Mouse (Mus musculus) forebrain, embryonic 12.5 days (tissue): Measurements from ENCODE around the gene Eva1b. TPM values are rescaled to one million over a fixed set of nuclear protein-coding genes. Genes with fewer than 3 reads are reported as not detected.

Source experiments
- ATAC-seq: fragments of 200-750 bp; cut with Nextera tagmentation; 2 replicates; pipeline ENCODE4 v1.8.0; 2017; ENCODE audit warnings: moderate TSS enrichment; ENCODE audit not compliant: low FRiP score
- H3K27ac ChIP-seq: fragments of 300-500 bp; sonication (generic); 2 replicates; pipeline ENCODE4 v1.5.1; 2016; ENCODE audit warnings: mild to moderate bottlenecking
- H3K27me3 ChIP-seq: fragments of 300-500 bp; sonication (generic); 2 replicates; pipeline ENCODE4 v1.6.1; 2016; ENCODE audit warnings: mild to moderate bottlenecking
- H3K36me3 ChIP-seq: fragments of 300-500 bp; sonication (generic); replicated peaks from 2 replicates; pipeline ENCODE4 v1.6.1; 2016; ENCODE audit warnings: mild to moderate bottlenecking
- H3K4me1 ChIP-seq: fragments of 300-500 bp; sonication (generic); 2 replicates; pipeline ENCODE4 v1.6.1; 2016
- H3K4me2 ChIP-seq: fragments of 300-500 bp; sonication (generic); 2 replicates; pipeline ENCODE4 v1.6.1; 2016; ENCODE audit warnings: mild to moderate bottlenecking, moderate library complexity
- H3K4me3 ChIP-seq: fragments of 300-500 bp; sonication (generic); replicated peaks from 2 replicates; pipeline ENCODE4 v1.5.1; 2016; ENCODE audit warnings: mild to moderate bottlenecking
- H3K9ac ChIP-seq: fragments of 300-500 bp; sonication (generic); 2 replicates; pipeline ENCODE4 v1.6.1; 2016; ENCODE audit warnings: mild to moderate bottlenecking
- H3K9me3 ChIP-seq: fragments of 300-500 bp; sonication (generic); 2 replicates; pipeline ENCODE4 v1.6.1; 2016
- WGBS: fragments of 180-500 bp; shearing (Covaris S2); methylation state at CpG from one replicate; pipeline ENCODE4 v1.1.7; 2016; 5-methylcytosine and 5-hydroxymethylcytosine counted together
- polyA plus RNA-seq: library from polyadenylated mRNA; unstranded; fragments of >200 nt; fragmentation: Nextera tagmentation; extraction: Ambion mirVana; gene quantifications from 2 replicates; pipeline ENCODE4 v1.2.1, GENCODE M21; 2016

Gene Eva1b
- polyA plus RNA-seq: 13.1 and 15.9 TPM in 2 replicates

DNA sequence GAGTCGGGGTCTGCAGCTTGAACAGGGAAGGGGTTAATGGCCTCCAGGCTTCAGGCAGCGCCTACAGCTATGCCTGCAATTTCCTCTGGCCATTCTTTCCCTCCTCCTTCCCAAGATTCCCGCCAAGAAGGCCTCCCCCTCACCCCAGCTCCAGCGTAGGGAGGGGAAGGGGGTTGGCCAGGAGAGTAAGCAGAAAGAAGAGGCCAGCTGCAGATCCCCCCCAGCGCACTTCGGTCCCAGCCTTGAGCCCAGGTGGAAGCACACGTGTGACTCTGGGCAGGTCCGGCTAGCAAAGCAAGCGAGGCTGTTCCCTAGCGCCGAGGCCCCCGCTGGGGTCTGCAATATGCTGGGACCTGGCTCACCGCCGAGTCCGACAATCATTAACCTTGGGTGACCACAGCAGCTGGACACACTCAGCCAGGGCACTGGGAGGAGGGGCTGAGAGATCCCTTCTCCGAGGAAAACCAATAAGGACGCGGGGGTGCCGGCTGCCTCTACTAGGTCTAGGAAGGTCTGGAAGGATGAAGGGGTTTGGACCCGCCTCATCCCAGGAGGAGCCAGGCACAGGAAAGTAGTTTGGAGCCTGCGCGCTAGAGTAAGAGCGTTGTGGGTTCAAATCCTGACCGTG is at the start of gene Eva1b:
TSS of gene Eva1b (plus strand) at position 212 of the 628 bp plus-strand sequence.
- H3K4me3 ChIP-seq: peak within 1 kb of the TSS; percentile 50
- peak within 1 kb of the TSS; percentile 80 for H3K4me2 ChIP-seq
- peaks cover 18% of the 10 kb centered on the region for H3K4me1 ChIP-seq
- H3K36me3 ChIP-seq: no peaks in the 10 kb centered on the region
- peak within 1 kb of the TSS; percentile 50 for H3K27ac ChIP-seq
- H3K9ac ChIP-seq: peak within 1 kb of the TSS; percentile 56
- ATAC-seq: peak; percentile 27; the same call in 1 of the 2 replicates
- H3K9me3 ChIP-seq: no peaks in the 10 kb centered on the region
- H3K27me3 ChIP-seq: peaks cover 57% of the 10 kb centered on the region
- 2% methylated on average over 24 of the region's 24 CpGs for WGBS

DNA sequence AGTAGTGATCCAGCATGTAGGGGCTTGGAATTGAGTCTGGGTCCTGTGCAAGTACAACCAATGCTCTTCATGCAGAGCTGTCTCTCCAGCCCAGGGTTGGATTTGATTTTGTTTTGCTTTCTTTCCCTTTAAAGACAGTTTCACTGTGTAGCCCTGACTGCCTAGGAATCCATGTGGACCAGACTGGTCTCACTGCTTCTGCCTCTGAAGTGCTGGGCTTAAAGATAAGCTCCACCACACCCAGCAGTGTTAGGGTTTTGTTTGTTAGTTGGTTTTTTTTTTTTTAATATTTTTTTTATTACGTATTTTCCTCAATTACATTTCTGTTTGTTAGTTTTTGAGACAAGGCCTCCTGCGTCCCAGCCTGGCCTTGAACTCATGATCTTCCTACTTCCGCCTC is 48.2 kb upstream of the Eva1b start:
- H3K36me3 ChIP-seq: peaks cover 3% of the 10 kb centered on the region; the same call in 1 of the 2 replicates
- H3K4me2 ChIP-seq: no peak overlapping the region
- no peak overlapping the region for H3K27ac ChIP-seq
- WGBS: 85% methylated on average over 3 of the region's 3 CpGs
- no peak overlapping the region for H3K4me3 ChIP-seq
- peaks cover 29% of the 10 kb centered on the region for H3K4me1 ChIP-seq
- ATAC-seq: no peak
- H3K9me3 ChIP-seq: no peaks in the 10 kb centered on the region
- no peaks in the 10 kb centered on the region for H3K27me3 ChIP-seq
- H3K9ac ChIP-seq: no peak overlapping the region

DNA sequence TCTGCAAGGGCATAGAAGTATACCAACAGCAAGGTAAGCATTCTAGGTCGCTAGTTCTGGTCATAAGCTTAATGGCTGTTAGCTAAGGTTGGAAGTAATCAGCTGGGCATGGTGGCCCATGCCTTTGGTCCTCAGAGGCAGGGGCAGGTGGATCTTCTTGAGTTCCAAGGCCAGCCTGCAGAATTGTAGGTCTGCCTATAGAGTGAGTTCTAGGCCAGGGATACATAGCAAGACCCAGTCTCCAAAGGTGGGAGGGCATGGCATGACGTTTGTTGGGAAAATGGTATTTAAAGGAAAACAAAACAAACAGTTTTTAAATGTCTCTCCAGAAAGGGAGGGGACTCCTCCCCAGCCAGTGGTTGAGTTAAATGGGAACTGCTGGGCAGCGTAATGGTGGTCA is 46.8 kb upstream of the Eva1b start:
- Histone ChIP-seq H3K27me3 (no peaks in the 10 kb centered on the region), H3K27ac (no peak overlapping the region), H3K4me2 (no peak overlapping the region), H3K9me3 (no peaks in the 10 kb centered on the region), H3K4me3 (no peak overlapping the region), H3K36me3 (peaks cover 3% of the 10 kb centered on the region; the same call in 1 of the 2 replicates), H3K4me1 (peaks cover 42% of the 10 kb centered on the region), H3K9ac (no peak overlapping the region)
- WGBS: 93% methylated on average over 3 of the region's 3 CpGs
- no peak for ATAC-seq

DNA sequence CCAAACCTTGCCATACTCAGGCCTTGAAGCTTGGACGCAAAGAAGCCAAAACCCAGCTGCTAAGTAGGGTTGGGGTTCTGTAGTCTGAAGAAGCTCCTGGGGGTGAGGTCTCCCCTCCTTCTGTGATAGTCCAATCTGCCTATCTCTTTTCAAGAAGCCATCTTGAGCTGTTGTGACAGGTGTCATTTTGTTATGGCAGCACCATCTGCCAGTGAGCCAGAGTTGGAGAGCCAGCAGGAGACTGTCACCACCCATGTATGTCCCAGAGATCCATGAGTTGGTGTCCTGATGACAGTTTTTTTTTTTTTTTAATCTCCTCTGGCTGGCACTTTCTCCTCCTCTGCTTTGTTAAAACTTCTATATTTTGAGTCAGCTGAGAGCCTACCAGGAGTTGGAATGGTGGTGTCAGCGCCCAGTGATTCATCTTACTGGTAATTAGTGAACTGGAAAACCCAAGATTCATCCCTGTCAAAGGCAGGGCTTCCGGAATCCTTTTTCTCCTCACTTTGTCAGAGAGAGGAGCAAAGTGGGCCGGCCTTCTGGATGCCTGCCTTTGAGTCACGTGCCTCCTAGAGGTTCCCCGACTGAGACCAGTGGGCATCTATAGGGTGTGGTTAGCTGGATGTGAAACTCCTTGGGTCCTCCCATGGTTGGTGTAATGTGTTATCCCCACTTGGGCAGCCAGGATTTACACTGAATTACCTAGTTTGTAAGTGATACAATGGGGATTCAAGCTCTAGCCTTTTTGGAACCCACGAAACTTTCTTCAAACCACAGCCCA is 45.3 kb upstream of the Eva1b start:
- 0 out of 2 replicates have a peak, but pooled peaks have one; percentile 14 for ATAC-seq
- H3K9me3 ChIP-seq: no peaks in the 10 kb centered on the region
- H3K36me3 ChIP-seq: peaks cover 3% of the 10 kb centered on the region; the same call in 1 of the 2 replicates
- H3K4me2 ChIP-seq: peak overlapping the region; percentile 91
- H3K4me3 ChIP-seq: no peak overlapping the region
- H3K9ac ChIP-seq: peak overlapping the region; percentile 59; the same call in 1 of the 2 replicates
- peaks cover 43% of the 10 kb centered on the region for H3K4me1 ChIP-seq
- H3K27ac ChIP-seq: peak overlapping the region; percentile 82
- no peaks in the 10 kb centered on the region for H3K27me3 ChIP-seq
- WGBS: 45% methylated on average over 7 of the region's 7 CpGs

DNA sequence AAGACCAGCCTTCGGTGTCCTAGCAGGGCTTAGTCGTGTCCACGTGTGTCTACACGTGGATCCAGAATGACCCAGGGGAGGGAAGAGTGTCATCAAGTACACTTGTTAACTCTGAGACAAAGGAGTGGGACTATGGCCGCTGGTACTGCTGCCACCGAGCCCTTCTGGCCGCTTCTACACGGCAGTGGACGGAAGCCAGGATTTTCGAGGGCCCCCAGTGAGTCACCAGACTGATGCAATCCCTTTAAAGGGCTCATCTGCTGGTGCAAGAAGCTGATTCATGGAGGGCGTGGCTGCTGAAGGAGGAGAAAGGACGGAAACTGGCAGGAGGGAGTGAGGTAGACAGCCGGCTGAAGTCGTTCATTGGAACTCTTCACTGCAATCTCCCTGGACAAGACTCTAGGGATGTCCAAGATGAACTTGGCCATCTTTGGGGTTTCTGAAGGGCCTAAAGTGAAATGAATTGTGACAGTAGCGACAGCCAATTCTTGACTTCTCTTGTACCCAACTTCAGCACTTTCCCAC is 44.4 kb upstream of the Eva1b start:
- peak; percentile 45; the same call in 1 of the 2 replicates for ATAC-seq
- Histone ChIP-seq H3K4me1 (peaks cover 46% of the 10 kb centered on the region), H3K27me3 (no peaks in the 10 kb centered on the region), H3K9me3 (no peaks in the 10 kb centered on the region), H3K36me3 (peaks cover 3% of the 10 kb centered on the region; the same call in 1 of the 2 replicates), H3K4me2 (peak overlapping the region; percentile 91), H3K27ac (peak overlapping the region; percentile 82), H3K9ac (peak overlapping the region; percentile 59), H3K4me3 (peak overlapping the region; percentile 77)
- under 1% methylated on average over 15 of the region's 15 CpGs for WGBS

DNA sequence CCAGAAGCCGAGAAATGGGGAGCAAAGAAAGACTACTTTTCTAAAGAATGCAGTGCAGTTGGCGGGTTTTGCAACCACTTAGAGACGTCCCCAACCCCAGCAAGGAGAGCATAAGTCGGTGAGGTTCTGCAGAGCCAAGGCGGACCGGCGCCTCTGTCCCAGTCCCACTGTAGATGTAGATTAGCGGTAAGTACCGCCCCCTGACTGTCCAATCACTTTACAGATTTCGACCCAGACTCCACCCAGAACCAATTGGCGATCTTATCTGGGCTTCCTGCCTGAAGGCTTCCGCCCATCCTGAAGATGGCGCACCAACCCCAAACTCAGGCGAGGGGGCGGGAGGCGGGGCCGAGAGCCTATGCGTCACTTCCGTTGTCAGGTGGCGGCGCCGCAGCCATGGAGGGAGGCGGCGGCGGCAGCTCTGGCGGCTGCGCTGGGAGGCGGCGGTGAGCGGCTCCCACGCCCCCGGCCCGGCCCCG is 43.9 kb upstream of the Eva1b start, which contains the start of gene Stk40:
TSS of gene Stk40 (plus strand) at position 368 of the 479 bp plus-strand sequence.
- Histone ChIP-seq H3K4me2 (peak within 1 kb of the TSS; percentile 91), H3K27ac (peak within 1 kb of the TSS; percentile 82), H3K4me3 (peak within 1 kb of the TSS; percentile 77), H3K27me3 (no peaks in the 10 kb centered on the region), H3K4me1 (peaks cover 51% of the 10 kb centered on the region), H3K36me3 (peaks cover 3% of the 10 kb centered on the region; the same call in 1 of the 2 replicates), H3K9me3 (no peaks in the 10 kb centered on the region), H3K9ac (peak within 1 kb of the TSS; percentile 79)
- under 1% methylated on average over 31 of the region's 34 CpGs for WGBS
- ATAC-seq: peak; percentile 98

DNA sequence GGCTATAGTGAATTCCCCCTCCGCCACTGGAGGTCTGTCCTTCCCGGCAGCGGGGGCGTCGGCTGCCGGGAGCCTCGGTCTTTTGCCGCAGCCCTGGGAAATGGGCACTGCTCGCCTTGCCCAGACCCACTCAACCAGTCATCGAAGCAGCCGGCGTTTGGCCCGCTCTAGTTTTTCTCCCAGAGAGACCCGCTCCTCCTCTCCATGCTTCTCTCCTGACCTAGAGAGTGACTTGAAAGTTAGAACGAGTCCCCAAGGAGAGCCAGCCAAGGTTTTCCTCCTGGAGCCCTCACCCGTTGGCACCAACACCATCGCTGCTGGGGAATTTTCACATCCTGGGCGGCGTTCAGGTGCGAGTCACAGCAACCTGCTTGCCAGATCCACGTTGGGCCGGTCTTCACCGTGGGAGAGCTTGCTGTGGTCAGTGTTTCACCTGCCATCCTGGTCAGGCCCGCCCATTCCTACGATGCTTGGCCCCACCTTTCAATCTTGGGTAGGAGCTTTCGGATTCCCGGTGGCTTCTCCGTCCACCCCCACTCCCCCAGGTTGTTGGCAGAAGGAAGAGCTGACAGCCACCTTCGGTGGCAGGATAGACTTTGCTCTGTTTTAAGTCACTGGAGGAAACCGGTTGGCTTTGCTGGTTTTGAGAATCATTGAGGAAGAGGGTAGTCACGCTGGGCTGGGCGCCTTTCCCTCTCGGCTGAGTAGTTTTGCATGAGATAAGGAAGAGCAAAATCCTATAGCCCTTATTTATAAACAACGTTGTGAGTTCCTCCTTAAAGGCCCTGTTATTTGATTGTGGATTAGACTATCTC is 43.1 kb upstream of the Eva1b start:
- no peaks in the 10 kb centered on the region; the same call in 1 of the 2 replicates for H3K36me3 ChIP-seq
- WGBS: 4% methylated on average over 33 of the region's 34 CpGs
- 0 out of 2 replicates have a peak overlapping the region, but pooled peaks have one; percentile 8 for H3K27ac ChIP-seq
- peak overlapping the region; percentile 91 for H3K4me2 ChIP-seq
- H3K27me3 ChIP-seq: no peaks in the 10 kb centered on the region
- peak overlapping the region; percentile 79 for H3K9ac ChIP-seq
- H3K4me3 ChIP-seq: peak overlapping the region; percentile 77
- H3K9me3 ChIP-seq: no peaks in the 10 kb centered on the region
- H3K4me1 ChIP-seq: peaks cover 50% of the 10 kb centered on the region
- peak; percentile 11; the same call in 1 of the 2 replicates for ATAC-seq

DNA sequence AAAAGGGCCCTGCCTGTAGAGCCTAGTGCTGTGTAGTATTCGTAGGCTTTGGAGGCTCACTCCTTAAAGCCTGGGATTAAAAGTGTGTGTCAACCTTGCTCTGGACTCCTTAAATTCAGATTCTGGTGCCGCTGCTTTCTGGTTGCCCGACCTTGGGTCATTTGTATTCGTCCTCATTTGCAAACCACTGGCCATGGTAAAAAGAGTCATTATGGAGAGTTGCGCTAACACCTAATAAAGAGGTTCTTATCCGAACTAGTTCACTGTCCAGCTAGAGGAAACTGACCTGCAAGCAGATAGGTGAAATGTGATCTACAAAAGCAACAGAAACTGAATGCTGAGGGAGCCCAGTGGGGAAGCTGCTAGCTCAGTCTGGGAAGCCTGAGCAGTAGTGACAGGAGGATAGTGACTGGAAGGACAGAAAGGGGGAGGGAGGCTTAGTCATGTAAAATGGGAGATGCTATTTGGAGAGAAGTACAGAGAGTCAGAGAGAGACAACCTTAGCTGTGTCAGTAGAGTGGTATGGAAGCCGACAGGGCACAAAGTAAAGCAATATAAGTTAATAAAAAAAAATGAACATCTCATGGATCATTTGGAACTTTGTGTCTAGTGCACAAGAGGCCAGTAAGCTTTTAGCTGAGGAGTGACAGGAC is 42.3 kb upstream of the Eva1b start:
- no peaks in the 10 kb centered on the region for H3K36me3 ChIP-seq
- H3K4me2 ChIP-seq: peak overlapping the region; percentile 91
- peak overlapping the region; percentile 77; the same call in 1 of the 2 replicates for H3K4me3 ChIP-seq
- no peak overlapping the region for H3K27ac ChIP-seq
- peaks cover 57% of the 10 kb centered on the region for H3K4me1 ChIP-seq
- H3K9ac ChIP-seq: no peak overlapping the region; the same call in 1 of the 2 replicates
- H3K27me3 ChIP-seq: no peaks in the 10 kb centered on the region
- H3K9me3 ChIP-seq: no peaks in the 10 kb centered on the region
- ATAC-seq: no peak
- 56% methylated on average over 7 of the region's 7 CpGs for WGBS

DNA sequence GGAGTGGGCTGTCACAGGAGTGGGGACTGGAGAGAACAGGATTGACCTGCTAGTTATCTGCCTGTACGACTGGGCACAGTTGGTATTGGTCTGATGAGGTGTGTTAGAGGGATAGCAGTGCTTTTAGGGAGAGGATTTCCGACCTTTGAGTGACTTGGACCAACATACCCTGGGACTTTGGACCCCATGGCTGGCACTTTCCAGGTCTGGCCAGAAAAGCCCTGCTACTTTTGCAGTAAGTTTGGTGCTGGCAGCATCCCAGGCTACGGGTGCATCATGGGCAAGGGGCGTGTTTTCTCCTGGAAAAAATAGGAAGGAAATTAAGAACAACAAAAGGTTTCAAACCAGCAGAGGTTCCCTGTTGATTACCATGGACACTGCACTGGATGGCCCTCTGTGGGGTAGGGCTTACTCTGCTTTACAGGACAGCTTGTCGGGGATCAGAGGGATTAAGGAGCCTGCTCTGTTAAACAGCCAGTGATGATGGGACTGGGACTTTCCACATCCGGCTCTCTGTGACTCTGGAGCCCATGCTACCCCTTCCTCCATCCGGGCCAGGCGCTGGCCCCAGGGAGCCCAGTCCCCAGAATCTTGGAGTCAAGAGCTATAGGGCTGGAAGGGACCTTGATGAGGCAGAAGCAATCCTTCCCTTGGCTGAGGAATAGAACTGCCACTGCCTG is 39.3 kb upstream of the Eva1b start:
- Histone ChIP-seq H3K9ac (peak overlapping the region; percentile 21; the same call in 1 of the 2 replicates), H3K9me3 (no peaks in the 10 kb centered on the region), H3K36me3 (no peaks in the 10 kb centered on the region), H3K27ac (0 out of 2 replicates have a peak overlapping the region, but pooled peaks have one; percentile 8), H3K4me3 (no peak overlapping the region), H3K4me2 (no peak overlapping the region), H3K27me3 (no peaks in the 10 kb centered on the region), H3K4me1 (peaks cover 56% of the 10 kb centered on the region)
- ATAC-seq: no peak
- WGBS: 27% methylated on average over 8 of the region's 8 CpGs

DNA sequence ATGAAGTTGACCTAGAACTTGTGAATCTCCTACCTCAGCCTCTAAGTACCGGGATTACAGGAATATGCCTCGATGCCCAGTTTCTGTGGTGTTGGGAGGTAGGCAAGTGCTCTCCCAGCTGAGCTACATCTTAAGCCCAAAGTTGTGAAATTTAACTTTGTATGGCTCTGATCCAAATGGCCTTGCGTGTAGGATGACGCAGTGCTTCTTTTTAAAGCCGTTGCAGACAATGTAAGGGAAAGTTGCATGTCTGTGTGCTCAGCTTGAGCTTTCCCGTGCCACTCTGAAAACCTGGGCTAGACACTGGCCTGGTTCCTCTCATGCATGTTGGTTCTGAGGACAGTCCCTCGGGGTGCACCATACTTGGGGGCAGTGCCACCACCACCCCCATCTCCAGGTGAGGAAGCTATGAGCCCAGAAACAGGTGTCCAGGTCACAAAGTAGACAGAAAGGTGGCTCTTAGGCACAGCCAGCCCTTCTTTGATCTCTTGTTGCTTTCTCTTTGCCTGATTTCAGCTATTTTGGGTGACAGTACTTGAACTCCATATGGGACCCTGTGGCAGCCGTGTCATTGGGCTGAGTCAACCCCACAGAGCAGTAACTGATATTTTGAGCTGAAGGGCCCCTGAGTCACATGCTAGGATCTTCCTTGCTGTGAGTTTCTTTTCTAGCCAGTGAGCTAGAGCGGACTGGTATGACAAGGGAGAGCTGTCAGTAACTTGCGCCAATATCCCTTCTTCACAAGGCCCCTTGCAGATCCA is 37.8 kb upstream of the Eva1b start:
- H3K27ac ChIP-seq: peak overlapping the region; percentile 60
- no peaks in the 10 kb centered on the region for H3K36me3 ChIP-seq
- no peak for ATAC-seq
- H3K9ac ChIP-seq: 0 out of 2 replicates have a peak overlapping the region, but pooled peaks have one; percentile 30
- no peaks in the 10 kb centered on the region for H3K27me3 ChIP-seq
- peaks cover 49% of the 10 kb centered on the region for H3K4me1 ChIP-seq
- no peak overlapping the region for H3K4me3 ChIP-seq
- H3K4me2 ChIP-seq: no peak overlapping the region
- WGBS: 87% methylated on average over 10 of the region's 10 CpGs
- H3K9me3 ChIP-seq: no peaks in the 10 kb centered on the region
